Mouse (Mus musculus) mature B cell (primary cell): Measurements from ENCODE around the gene Asnsd1.
"Not testable (repeated sequence)": the region's sequence is repeated elsewhere in the genome, so short reads cannot be mapped to it uniquely, and the experiment has no call there.

Experiments used
- in situ Hi-C: fragments of 300-500 bp; cut with MboI; formaldehyde crosslinking; loops from 2 replicates; pipeline ENCODE4 v1.14.3; 2019

The Asnsd1 gene

DNA sequence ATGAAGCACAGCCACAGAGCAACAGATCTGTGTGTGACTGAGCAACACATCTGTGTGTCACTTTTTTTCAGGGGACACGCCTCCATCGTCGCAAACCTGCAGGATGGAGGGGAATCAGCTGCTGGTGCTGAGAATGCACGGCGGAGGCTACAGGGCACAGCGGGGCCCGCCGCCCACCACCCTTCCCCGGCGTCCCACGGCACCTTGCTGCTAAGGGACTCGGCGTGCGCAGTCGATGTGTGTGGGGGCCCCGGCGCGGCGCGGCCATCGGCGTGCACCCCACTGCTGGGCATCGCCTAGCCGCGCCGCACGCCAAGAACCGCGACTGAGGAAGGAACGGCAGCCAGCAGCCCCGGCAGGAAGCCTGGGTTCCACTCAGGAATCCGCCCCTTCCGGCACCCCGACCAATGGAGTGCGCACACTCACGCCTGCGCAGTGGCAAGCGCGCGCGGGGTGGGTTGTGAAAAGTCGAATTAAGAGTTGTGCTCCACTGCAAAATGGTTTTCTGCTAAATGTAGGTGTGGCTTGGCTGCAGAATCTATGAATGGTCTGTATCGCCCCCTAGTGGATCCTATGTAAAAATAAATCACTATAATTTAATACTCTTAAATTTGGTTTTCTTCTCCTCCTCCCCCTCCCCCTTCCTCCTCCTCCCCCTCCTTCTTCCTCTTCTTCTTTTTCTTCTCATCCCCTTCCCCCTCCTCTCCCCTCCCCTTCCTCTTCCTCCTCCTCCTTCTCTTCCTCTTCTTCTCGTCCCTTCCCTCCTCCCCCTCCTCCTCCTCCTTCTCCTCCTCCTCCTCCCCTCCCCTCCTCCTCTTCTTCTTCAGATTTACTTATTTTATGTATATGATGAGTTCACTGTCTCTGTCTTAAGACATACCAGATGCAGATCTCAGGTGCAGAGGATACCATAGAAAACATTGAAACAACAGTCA is at the start of gene Asnsd1, which contains the start of the genes Asdurf and Gm28551:
Gene Asnsd1, minus strand, starts transcription at position 426 of the 935 bp plus-strand sequence.
Gene Asdurf, minus strand, starts transcription at position 293 of the 935 bp plus-strand sequence.
Gene Gm28551, minus strand, starts transcription at position 341 of the 935 bp plus-strand sequence.
- in situ Hi-C loops = loop anchor here (25.0 kb wide), 1 partner anchor 290 kb away; the partner anchor contains the start of gene Mstn

DNA sequence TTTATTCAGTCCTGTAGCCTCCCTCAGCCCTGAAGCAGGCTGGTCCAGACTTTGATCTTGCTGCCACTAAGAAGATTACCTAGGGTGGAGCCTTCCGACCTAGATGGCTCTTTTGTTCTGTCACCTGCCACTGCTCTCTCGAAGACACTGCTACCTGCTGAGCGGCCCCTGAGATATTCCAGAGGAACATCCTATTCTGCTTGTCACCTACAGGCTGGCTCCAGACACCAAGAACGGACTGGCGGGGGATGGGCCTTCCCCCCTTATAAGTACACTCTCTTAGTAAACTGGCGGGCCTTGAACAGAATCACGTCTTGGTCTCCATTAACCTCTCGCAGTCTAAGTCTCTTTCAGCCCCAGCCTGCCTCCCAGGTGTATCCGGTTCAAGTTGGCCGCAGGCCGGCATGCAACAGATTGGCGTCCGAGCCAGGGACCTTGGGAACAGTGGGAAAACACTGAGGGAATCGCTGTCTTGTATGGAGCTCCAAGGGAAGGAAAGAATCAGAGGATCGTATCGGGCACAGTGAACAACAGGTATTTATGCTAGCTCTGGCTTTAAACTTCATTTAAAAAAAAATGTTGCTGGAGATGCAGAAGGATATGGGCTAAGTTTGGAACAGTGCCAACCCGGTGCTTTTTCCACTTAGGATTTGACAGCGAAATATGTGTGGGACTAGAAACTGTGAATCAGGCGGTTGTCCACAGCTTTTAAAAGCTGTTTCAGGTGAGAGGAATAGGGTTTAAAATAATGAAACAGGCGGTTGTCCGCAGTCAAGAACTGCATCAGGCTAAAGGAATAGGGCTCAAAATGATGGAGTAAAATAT is 41.6 kb upstream of the Asnsd1 start:
- in situ Hi-C loops = not testable (repeated sequence)

DNA sequence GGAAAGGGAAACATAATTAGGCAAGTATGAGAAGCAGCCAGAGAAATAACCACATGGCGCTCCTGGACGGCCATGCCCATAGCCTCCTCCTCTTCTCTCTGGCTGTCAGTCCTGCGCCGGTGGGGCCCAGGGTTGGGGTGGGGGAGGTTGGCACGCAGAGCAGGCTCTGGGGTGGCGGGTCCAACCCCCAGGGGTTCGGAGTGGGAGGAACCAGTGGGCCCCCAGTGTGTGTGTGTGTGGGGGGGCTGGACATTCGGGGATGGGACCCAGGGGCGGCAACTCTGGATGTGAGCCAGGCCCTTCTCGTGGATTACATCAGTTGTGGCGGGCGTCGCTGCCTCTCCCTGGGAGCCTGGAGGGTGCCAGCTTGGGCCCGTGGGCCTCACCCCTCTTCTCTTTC is 36.2 kb upstream of the Asnsd1 start:
- in situ Hi-C loops = no loop called here

DNA sequence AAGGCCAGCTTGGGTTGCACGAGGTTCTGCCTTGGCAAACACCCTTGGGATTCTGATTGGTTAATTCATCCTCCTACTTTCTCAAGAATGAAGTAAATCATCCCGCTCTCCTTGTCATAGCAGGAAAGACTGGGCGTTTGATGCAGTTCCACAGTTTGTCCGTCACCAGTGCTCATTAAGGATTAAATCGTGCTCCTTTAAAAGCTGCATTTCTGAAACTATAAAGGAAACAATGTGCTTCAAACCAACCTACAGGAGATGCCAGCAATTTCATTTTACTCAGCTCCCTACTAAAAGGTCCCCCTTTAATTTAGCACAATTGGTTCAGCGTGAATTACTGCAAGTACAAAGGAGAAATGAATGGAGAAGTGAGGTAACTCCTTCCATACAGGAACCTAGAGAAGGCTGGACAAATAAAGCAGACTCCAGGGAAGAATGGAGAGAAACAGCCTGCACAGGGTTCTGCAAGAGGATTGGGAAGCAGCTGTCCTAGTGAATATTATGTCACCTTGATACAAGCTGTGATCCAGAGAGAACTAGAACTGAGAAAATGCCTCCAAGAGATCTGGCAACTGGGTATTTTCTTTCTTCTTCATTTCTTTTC is 31.6 kb upstream of the Asnsd1 start:
- in situ Hi-C loops = no loop called here

DNA sequence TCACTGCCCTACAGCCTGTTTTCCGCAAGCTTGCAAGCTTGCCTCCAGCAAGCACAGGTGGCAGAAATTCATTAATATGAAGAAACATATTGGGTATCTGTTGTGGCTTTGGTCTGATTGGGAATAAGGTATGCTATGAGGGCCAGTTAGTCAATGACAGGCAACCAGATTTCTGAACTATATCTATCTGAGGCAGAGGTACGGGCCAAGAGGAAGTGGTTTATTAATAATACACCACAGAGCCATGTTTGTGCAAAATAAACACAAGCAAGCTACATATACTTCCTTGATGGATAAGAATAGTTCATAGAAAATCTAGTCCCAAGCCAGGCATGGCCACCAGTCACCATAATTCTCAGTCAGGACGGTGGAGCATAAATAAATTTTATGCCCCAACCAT is 25.2 kb upstream of the Asnsd1 start:
- in situ Hi-C loops = no loop called here

DNA sequence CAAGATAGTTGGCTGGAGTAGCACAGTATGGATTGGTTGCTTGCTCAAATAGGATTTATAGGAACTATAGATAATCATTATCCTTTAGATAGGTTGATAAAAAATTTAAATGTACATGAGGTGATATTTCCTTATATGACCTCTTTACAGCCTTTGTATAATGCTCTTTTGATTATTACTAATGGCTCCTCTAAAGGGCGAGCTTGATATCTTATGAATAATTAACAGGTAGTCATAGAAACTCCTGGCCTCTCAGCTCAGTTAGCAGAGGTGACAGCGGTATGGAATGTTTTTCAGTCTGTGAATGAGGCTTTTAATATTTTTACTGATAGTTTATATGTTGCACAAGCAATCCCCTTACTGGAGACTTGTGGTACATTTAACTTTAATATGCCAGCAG is 23.4 kb upstream of the Asnsd1 start:
- in situ Hi-C loops = not testable (repeated sequence)

DNA sequence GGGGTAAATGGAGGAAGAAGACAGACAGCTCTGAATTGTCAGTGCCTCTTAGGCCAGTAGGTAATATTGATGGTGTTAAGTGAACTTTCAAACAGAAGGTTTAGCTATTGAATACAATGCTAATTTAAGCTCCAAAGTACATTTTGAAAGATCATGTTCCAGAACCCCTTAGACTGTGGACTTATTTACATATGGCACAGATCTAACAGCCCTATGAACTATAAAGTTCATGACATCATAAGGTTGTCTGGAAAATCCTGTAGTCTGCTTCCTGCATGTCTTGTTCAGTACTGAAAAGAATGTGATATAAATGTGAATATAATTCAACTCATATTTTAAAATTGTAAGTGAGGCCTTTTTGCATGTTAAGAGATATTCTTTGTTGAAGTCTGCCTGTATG is 6.4 kb upstream of the Asnsd1 start:
- in situ Hi-C loops = loop anchor here (25.0 kb wide), 1 partner anchor 297 kb away; the partner anchor contains the start of gene Mstn

DNA sequence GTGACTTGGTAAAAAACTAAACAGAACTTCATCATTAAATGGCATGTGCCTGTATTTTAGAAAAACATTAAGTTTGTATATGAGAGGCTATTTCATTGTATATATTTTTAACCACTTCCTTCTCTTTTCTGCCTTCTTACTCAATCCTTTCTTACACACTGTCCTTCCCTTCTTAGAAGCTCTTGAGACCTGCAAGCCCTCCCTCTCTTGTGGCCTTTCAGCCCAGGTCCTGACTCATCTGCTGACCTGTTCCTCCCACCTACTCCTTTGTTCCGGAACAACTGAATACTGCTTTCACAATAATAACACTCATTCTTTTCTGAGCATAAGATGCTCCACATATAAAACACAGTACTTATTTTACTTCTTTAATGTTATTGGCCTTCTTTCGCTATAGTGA is 11.5 kb downstream of the Asnsd1 start:
- in situ Hi-C loops = no loop called here

DNA sequence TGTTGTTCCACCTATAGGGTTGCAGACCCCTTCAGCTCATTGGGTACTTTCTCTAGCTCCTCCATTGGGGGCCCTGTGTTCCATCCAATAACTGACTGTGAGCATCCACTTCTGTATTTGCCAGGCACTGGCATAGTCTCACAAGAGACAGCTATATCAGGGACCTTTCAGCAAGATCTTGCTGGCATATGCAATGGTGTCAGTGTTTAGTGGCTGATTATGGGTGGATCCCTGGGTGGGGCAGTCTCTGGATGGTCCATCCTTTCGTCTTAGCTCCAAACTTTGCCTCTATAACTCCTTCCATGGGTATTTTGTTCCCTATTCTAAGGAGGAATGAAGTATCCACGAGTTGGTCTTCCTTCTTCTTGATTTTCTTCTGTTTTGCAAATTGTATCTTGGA is 15.1 kb downstream of the Asnsd1 start:
- in situ Hi-C loops = not testable (repeated sequence)

DNA sequence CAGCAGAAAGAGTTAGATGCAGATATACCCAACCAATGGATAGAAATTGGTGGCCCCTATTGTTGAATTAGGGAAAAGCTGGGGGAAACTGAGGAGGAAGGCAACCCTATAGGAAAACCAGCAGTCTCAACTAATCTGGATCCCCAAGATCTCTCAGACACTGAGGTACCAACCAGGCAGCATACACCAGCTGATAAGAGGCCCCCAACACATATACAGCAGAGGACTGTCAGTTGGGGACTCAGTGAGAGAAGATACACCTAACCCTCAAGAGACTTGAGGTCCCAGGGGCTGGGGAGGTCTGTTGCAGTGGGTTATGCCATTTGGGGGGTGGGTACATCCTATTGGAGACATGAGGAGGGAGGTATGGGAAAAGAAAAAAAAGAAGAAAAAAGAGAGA is 17.1 kb downstream of the Asnsd1 start:
- in situ Hi-C loops = no loop called here

DNA sequence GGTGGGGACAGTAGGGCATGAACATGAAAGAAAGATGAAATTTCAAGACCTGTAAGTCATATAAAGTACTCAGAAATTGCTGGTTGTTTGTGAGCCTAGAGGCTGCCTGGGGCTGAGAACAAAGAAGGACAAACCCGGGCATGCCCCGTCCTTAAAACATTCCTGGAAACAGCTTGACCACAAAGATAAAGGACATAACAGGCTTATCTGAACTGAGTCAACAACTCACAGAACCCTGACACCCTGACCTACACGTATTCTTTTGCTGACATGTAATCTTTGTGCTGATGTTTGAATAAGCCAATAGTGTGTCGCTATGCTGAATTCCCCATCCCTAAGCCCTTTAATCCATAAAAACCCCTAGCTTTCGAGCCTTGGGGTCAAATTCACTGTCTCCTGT is 19.0 kb downstream of the Asnsd1 start:
- in situ Hi-C loops = not testable (repeated sequence)

DNA sequence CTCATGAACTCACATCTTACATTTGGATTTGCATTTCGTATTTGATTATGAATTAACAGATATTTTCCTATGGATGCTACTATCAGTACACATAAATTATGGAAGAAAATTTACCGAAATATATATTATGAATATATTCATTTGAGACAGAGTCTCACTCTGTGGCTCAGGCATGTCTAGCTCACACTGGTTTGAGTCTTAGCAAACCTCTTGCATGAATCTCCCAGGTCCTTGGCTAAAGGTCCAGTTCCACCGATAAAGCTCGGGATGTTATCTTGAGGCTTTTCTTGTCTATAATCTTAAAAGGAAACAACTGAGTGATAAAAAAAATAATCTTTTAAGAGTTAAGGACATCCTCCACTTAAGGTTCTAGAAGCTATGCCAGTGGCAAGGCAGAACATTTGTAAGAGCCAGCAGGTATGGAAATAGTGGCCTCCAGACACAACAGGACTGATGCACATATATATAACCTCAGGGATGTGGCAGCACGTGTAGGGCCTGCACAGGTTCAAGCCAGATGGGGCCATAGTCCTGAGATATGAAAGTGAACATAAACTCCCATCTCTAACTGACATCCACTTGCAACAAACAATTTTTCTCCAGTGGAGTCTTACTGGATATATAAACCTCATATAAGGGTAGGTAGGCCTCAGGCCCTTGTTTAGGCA is 27.6 kb downstream of the Asnsd1 start:
- in situ Hi-C loops = no loop called here

DNA sequence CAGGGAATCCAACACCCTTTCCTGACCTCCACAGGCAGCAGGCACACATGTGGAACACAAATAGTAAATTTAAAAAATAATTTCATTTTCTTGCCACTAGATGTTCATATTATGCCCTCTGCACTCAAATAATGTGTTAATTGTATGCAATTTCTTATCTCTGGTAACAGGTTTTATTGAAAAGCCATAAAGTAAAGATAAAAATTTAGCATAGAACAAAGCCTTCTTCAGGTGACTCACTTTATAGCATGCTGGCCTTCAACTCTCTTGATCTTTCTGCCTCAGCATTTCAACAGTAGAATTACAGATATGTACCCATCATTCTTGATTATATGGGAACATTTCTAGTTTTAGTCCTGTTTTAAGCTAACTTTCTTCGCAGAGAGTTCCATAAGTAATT is 28.3 kb downstream of the Asnsd1 start:
- in situ Hi-C loops = no loop called here

DNA sequence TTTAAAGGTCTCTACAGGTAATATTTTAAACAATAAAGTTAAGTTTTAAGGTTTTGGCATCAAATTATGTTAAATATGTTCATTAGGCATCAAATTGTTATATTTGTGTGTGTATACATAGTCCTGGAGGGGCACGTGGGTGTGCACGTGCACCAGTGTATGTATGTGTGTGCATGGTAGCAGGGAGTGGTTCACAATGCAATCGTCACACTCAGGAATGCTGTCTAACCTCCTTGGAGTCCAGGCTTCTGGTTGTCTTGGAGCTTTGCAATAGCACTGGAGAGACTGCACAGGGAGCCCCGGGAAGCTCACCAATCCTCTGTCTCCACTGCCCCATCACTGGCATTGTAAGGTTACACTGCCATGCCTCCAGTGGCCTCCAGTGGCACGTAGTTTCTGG is 29.3 kb downstream of the Asnsd1 start:
- in situ Hi-C loops = no loop called here

DNA sequence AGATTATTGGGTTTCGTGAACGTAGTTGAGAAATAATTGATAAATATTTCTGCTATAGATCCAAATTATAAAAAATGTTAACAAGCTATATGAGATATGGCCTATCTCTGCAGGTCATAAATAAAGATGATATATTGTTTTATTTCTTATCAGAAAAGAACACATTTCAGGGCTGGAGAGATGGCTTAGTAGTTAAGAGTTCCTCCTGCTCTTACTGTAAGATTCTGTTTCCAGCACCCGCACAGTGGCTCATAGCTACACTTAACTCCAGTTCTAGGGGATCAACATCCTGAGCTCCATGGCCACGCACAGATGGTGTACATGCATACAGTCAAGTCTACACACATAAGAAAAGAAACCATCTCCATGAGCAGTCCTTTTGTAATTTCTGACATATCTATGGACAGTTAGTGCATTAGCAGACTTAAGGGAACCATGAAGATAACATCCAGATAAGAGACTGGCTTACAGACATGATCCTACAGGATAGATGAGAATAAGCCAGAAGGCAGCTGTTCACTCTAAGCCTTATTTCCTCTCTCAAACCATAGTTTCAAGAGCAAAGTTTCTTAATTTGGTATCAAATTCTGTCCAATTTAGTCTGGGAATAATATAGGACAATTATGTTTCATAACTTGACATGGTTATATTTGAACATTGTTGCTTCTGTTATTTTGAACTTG is 30.7 kb downstream of the Asnsd1 start:
- in situ Hi-C loops = no loop called here

DNA sequence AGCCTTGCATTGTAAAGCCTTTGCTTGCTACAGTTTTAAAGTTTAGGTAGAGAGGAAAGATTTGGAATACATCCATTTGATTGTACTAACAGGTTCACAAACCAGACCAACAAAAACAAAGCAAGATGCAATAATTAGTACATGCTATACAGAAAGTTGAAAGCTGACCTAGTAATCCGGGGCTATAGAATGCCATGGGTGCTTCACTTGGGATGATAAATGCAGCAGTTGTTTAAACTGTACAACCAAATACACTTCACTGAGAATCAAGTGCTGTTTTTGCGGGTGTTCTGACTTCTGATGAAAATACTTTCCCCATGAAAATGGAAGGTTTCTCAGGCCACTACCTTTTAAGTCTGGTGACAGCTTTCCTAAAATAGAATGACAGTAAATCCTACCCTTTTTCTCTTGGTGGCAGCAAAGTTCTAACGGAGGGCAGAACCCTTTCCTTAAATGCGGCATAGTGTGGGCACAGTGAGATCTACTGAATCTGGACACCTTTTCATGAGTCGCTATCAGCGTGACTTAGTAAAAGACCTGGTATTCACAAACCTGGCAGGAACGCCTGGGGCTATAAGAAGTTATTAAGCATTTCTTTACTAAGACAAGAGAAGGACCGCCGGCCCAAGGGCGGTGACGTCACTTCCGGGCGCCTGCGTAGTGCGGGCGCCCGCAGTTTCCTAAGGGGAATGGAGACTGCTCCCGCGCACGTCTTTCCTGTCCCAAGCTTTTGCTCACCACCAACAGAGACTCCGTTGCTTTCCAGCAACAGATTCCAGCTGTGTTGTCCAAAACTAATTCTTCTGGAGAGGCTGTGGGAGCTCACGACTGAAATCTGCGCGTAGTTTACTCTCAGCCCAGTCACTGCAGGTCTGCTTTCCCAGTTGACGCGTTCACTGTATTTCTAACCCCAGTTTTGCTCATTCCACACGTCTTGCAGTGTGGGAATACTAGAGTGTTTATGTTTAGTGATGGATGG is 39.3 kb downstream of the Asnsd1 start, which contains the start of gene Osgepl1:
Gene Osgepl1, plus strand, starts transcription at position 636 of the 979 bp plus-strand sequence.
- in situ Hi-C loops = no loop called here

DNA sequence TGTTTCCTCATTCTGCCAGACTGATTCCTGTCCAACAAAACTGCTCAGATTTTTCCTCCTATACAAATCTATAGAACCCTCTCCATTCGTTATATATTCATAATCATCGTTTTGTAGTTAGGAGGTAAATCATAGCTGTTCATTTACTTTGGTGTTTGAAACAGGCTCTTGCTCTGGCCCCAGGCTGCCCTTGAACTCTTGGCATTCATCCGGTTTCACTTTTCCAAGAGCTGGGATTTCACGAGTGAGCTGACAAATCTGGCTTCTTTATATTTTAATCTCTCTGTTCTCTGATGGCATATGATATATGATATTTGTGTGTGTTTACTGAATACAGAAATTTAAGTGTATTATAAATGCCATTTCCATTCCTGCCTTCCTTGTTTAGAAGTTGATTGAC is 52.0 kb downstream of the Asnsd1 start:
- in situ Hi-C loops = no loop called here

DNA sequence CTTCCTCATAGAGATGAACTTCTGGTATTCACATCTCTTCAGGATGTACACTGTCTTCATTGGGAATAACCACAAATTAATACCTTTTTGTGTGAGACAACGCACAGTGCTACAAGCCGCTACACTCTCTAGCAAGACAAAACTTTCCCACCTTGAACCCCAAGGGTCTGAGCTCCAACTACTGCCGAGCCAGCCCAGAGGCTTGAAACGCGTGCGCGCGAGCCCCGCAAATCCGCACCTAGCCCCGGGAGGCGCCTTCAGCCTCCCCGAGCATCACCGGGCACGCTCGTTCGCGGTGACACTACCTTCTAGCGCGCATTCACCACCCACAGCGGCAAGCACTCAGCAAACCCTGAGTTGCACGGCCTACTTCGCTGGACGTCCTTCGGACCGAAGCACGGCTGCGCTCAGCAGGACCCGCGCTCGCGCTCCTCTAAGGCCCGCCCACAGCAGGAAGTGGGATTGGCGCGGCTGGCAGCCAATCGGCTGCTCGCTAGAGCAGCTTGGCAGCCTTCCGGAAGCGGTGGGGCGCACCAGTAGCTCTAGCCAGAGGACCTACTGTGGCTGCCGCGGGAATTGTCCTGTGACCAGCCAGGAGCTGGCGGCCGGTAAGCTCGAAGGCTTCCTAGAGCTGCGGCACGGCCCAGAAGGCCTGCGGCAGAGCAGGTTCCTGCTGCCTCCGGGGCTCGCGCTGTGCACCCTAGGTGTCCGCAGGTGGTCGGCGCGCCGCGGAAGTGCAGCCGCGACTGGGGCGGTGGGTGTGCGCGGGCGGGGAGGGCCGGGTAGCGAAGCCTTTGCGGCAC is 55.8 kb downstream of the Asnsd1 start, which contains the start of the genes Pms1, Ormdl1 and Gm28778:
Gene Pms1, minus strand, starts transcription at position 438 of the 803 bp plus-strand sequence.
Gene Ormdl1, plus strand, starts transcription at position 515 of the 803 bp plus-strand sequence.
Gene Gm28778, plus strand, starts transcription at position 531 of the 803 bp plus-strand sequence.
- in situ Hi-C loops = no loop called here
